Mouse (Mus musculus): ENCODE measurements around the gene Doc2b. TPM values are rescaled to one million over a fixed set of nuclear protein-coding genes. Genes with fewer than 3 reads are reported as not detected.

The Doc2b gene
- polyA plus RNA-seq, 1 experiment from 2014 or later = 0.61 TPM

DNA sequence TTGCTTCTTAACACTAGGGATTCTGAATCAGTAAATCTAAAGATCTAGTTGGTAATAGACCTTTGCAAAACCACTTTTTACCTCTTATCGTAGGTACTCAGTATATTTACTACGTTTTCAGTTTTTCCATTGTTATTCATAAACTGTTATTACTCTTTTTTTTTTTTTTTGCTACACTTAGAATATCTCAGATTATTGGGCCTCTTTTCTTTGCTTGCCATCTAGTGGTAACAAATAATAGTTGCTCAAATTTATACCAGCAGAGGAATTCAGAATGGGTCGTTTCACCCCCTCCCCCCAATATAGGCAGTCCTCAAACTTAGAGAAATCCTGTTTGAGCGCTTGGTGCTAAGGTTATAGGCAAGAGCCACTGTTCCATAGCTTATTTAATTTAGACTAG is 44.8 kb downstream of the Doc2b start:
- 73% methylated on average over 4 of the region's 4 CpGs for WGBS
- H3K27me3 ChIP-seq (replicated peaks; ENCODE audit: control insufficient read depth, insufficient read depth, low read length) = no peaks in the 10 kb centered on the region
- no peak overlapping the region for H3K27ac ChIP-seq (ENCODE audit: low read length)
- ATAC-seq = no peak
- H3K4me3 ChIP-seq (ENCODE audit: low read length) = no peak overlapping the region
- no peaks in the 10 kb centered on the region for H3K9me3 ChIP-seq (ENCODE audit: control insufficient read depth, low read length)
- H3K4me2 ChIP-seq (ENCODE audit: low read depth, low read length) = no peak overlapping the region
- peaks cover 18% of the 10 kb centered on the region for H3K4me1 ChIP-seq (ENCODE audit: control insufficient read depth, insufficient read depth, low read length)
- H3K36me3 ChIP-seq (ENCODE audit: control insufficient read depth, insufficient read depth, low read length) = 0 out of 2 replicates have a peak, but pooled peaks cover 4% of the 10 kb centered on the region
- no peak overlapping the region for H3K9ac ChIP-seq (ENCODE audit: low read depth, low read length)

DNA sequence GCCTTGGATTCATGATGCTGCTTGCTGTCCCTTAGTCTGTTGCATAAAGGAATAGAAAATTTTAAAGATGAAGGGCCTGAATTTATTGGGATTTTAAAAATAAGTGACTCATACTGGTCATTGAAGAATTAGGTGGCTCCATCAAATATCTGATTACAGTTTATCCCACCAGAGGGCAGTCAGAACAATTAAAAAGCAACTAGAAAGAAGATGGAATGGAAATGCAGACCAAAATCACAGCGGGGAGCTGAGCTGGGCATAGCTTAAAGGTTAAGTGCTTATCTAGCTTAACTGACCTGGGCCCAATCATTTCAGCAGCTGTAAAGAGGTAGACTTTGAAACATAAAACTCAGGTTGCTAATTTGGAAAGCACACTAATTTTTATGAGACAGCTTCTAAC is 45.3 kb downstream of the Doc2b start:
- Histone ChIP-seq H3K9me3 (ENCODE audit: control insufficient read depth, low read length) (no peaks in the 10 kb centered on the region), H3K4me1 (ENCODE audit: control insufficient read depth, insufficient read depth, low read length) (peaks cover 18% of the 10 kb centered on the region), H3K9ac (ENCODE audit: low read depth, low read length) (no peak overlapping the region), H3K36me3 (ENCODE audit: control insufficient read depth, insufficient read depth, low read length) (no peaks in the 10 kb centered on the region), H3K4me2 (ENCODE audit: low read depth, low read length) (no peak overlapping the region), H3K27ac (ENCODE audit: low read length) (no peak overlapping the region), H3K4me3 (ENCODE audit: low read length) (no peak overlapping the region), H3K27me3 (replicated peaks; ENCODE audit: control insufficient read depth, insufficient read depth, low read length) (no peaks in the 10 kb centered on the region)
- ATAC-seq = no peak
- WGBS = 59% methylated on average over 1 of the region's 1 CpGs

DNA sequence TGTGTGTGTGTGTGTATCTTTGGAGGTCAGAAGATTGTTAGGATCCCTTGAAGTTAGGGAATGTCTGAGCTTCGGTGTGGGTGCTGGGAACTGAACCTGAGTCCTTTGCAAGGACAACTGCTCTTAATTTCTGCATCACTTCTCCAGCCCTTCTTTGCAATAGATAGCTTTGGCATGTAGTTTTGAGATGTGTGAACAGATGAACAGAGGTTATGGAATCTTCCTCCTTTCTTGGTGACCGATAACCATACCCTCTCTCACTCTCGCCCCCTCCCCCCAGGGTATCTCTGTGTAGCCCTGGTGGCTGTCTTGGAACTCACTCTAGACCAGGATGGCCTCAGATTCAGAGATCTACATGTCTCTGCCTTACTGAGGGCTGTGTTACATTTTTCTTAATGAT is 51.1 kb downstream of the Doc2b start:
- Histone ChIP-seq H3K4me1 (ENCODE audit: control insufficient read depth, insufficient read depth, low read length) (peaks cover 31% of the 10 kb centered on the region), H3K27ac (ENCODE audit: low read length) (no peak overlapping the region), H3K9ac (ENCODE audit: low read depth, low read length) (no peak overlapping the region), H3K4me2 (ENCODE audit: low read depth, low read length) (no peak overlapping the region), H3K27me3 (replicated peaks; ENCODE audit: control insufficient read depth, insufficient read depth, low read length) (no peaks in the 10 kb centered on the region), H3K36me3 (ENCODE audit: control insufficient read depth, insufficient read depth, low read length) (no peaks in the 10 kb centered on the region), H3K4me3 (ENCODE audit: low read length) (no peak overlapping the region), H3K9me3 (ENCODE audit: control insufficient read depth, low read length) (no peaks in the 10 kb centered on the region)
- ATAC-seq = no peak
- 88% methylated on average over 3 of the region's 3 CpGs for WGBS

DNA sequence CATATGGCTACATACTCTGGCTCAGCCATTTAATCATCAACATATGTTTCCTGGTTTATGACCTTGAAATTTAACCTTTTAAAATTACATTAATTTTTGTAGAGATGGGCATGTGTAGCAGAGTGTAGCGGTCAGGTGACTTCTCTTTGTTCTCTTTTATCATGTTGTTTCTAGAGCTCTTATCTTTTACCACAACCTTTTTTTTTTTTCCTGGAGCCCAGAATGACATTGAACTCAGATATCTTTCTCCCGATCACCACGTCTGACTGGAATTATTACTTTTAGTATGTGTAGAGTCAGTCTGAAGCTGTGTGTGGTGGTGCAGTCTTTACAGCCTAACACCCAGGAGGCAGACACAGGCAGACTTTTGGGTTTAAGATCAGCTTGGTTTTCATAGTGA is 54.2 kb downstream of the Doc2b start:
- WGBS = 61% methylated on average over 3 of the region's 3 CpGs
- Histone ChIP-seq H3K27ac (ENCODE audit: low read length) (0 out of 2 replicates have a peak overlapping the region, but pooled peaks have one; percentile 44), H3K9ac (ENCODE audit: low read depth, low read length) (no peak overlapping the region), H3K9me3 (ENCODE audit: control insufficient read depth, low read length) (no peaks in the 10 kb centered on the region), H3K4me2 (ENCODE audit: low read depth, low read length) (no peak overlapping the region), H3K36me3 (ENCODE audit: control insufficient read depth, insufficient read depth, low read length) (no peaks in the 10 kb centered on the region), H3K4me1 (ENCODE audit: control insufficient read depth, insufficient read depth, low read length) (peaks cover 30% of the 10 kb centered on the region), H3K27me3 (replicated peaks; ENCODE audit: control insufficient read depth, insufficient read depth, low read length) (no peaks in the 10 kb centered on the region), H3K4me3 (ENCODE audit: low read length) (no peak overlapping the region)
- ATAC-seq = peak; percentile 64

DNA sequence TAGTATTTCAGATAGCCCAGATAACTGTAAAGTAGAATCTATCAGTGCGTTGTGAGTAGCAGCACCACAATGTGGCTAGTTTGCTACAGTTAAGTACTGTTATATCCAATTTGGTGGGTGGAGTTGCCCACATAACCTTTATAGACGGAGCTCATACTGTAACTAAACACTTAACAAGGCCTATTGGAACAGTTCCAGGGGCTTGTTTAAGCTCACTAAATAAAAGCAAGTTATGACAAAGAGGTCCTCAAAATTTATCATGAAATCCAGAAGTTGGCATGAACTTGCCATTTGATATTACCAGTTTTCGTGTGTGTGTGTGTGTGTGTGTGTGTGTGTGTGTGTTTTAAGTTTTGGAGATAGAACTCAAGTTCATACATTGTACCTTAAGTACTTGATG is 55.6 kb downstream of the Doc2b start:
- Histone ChIP-seq H3K27ac (ENCODE audit: low read length) (no peak overlapping the region), H3K4me3 (ENCODE audit: low read length) (no peak overlapping the region), H3K27me3 (replicated peaks; ENCODE audit: control insufficient read depth, insufficient read depth, low read length) (no peaks in the 10 kb centered on the region), H3K9me3 (ENCODE audit: control insufficient read depth, low read length) (no peaks in the 10 kb centered on the region), H3K4me2 (ENCODE audit: low read depth, low read length) (no peak overlapping the region), H3K9ac (ENCODE audit: low read depth, low read length) (no peak overlapping the region), H3K36me3 (ENCODE audit: control insufficient read depth, insufficient read depth, low read length) (no peaks in the 10 kb centered on the region), H3K4me1 (ENCODE audit: control insufficient read depth, insufficient read depth, low read length) (peaks cover 37% of the 10 kb centered on the region)
- 57% methylated on average over 3 of the region's 3 CpGs for WGBS
- ATAC-seq = no peak

DNA sequence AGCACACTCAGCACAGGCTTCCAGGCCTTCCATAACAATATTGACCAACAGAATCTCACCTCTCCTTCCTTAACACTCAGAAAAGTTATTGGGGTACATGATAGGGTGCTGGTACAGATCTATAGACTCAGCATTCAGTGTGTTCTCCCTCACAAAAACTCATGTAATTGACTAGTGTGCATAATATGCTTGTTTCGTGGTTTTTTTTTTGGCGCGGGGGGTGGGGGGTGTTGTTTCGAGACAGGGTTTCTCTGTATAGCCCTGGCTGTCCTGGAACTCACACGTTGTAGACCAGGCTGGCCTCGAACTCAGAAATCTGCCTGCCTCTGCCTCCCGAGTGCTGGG is 57.4 kb downstream of the Doc2b start:
- Histone ChIP-seq H3K4me3 (ENCODE audit: low read length) (no peak overlapping the region), H3K4me2 (ENCODE audit: low read depth, low read length) (no peak overlapping the region), H3K27me3 (replicated peaks; ENCODE audit: control insufficient read depth, insufficient read depth, low read length) (no peaks in the 10 kb centered on the region), H3K27ac (ENCODE audit: low read length) (no peak overlapping the region), H3K9ac (ENCODE audit: low read depth, low read length) (no peak overlapping the region), H3K9me3 (ENCODE audit: control insufficient read depth, low read length) (no peaks in the 10 kb centered on the region), H3K36me3 (ENCODE audit: control insufficient read depth, insufficient read depth, low read length) (no peaks in the 10 kb centered on the region), H3K4me1 (ENCODE audit: control insufficient read depth, insufficient read depth, low read length) (peaks cover 41% of the 10 kb centered on the region)
- WGBS = 91% methylated on average over 7 of the region's 7 CpGs
- no peak for ATAC-seq

DNA sequence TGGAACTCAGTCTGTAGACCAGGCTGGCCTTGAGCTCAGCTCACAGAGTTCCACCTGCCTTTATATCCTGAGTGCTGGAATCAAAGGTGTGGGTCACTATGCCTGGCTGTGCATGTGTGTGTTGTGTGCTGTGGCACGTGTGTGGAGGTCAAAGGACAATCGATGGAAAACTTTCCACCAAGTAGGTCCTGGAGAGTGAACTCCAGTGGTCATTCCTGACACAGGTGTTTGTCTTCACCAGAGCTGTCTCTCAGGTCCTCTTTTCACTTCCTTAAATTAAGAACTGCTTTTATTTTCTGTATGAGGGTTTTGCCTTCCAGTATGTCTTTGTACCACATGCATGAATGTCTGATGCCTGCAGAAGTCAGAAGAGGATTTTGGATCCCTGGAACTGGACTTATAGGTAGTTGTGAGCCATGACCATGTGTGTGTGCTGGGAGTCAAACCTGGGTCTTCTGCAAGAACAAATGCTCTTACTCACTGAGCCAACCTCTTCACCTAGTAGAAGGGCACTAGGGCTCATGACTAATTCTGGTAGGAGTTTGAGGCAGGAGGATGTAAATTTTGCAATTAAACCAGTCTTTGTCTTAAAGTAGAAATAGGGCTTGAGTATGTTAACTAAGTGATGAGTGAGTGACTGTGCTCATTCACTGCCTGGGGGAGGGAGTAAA is 57.9 kb downstream of the Doc2b start:
- H3K4me1 ChIP-seq (ENCODE audit: control insufficient read depth, insufficient read depth, low read length) = peaks cover 41% of the 10 kb centered on the region
- no peaks in the 10 kb centered on the region for H3K36me3 ChIP-seq (ENCODE audit: control insufficient read depth, insufficient read depth, low read length)
- no peak overlapping the region for H3K4me2 ChIP-seq (ENCODE audit: low read depth, low read length)
- H3K4me3 ChIP-seq (ENCODE audit: low read length) = no peak overlapping the region
- ATAC-seq = no peak
- no peak overlapping the region for H3K27ac ChIP-seq (ENCODE audit: low read length)
- WGBS = 61% methylated on average over 2 of the region's 2 CpGs
- no peak overlapping the region for H3K9ac ChIP-seq (ENCODE audit: low read depth, low read length)
- no peaks in the 10 kb centered on the region for H3K27me3 ChIP-seq (replicated peaks; ENCODE audit: control insufficient read depth, insufficient read depth, low read length)
- no peaks in the 10 kb centered on the region for H3K9me3 ChIP-seq (ENCODE audit: control insufficient read depth, low read length)

DNA sequence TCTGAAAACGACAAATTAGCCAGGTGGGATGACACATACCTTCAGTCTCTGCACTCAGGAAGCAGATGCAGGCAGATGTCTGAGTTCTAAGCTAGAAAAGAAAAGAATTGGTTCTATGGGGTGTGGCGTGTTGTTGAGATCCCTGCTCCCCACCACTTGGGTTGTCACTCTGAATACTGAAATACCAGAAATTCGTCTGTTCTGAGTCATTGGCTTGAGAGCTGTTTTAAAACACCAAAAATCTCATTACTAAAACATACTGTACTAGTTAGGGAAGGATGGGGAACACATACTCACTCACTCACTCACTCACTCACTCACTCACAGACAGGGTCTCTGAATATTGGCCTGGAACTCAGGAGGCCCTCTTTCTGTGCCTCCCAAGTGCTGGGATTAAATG is 58.9 kb downstream of the Doc2b start:
- 55% methylated on average over 3 of the region's 3 CpGs for WGBS
- no peak overlapping the region for H3K4me2 ChIP-seq (ENCODE audit: low read depth, low read length)
- H3K4me1 ChIP-seq (ENCODE audit: control insufficient read depth, insufficient read depth, low read length) = peaks cover 44% of the 10 kb centered on the region
- no peak for ATAC-seq
- H3K9ac ChIP-seq (ENCODE audit: low read depth, low read length) = no peak overlapping the region
- H3K27ac ChIP-seq (ENCODE audit: low read length) = no peak overlapping the region
- no peak overlapping the region for H3K4me3 ChIP-seq (ENCODE audit: low read length)
- H3K27me3 ChIP-seq (replicated peaks; ENCODE audit: control insufficient read depth, insufficient read depth, low read length) = no peaks in the 10 kb centered on the region
- H3K9me3 ChIP-seq (ENCODE audit: control insufficient read depth, low read length) = no peaks in the 10 kb centered on the region
- H3K36me3 ChIP-seq (ENCODE audit: control insufficient read depth, insufficient read depth, low read length) = no peaks in the 10 kb centered on the region

DNA sequence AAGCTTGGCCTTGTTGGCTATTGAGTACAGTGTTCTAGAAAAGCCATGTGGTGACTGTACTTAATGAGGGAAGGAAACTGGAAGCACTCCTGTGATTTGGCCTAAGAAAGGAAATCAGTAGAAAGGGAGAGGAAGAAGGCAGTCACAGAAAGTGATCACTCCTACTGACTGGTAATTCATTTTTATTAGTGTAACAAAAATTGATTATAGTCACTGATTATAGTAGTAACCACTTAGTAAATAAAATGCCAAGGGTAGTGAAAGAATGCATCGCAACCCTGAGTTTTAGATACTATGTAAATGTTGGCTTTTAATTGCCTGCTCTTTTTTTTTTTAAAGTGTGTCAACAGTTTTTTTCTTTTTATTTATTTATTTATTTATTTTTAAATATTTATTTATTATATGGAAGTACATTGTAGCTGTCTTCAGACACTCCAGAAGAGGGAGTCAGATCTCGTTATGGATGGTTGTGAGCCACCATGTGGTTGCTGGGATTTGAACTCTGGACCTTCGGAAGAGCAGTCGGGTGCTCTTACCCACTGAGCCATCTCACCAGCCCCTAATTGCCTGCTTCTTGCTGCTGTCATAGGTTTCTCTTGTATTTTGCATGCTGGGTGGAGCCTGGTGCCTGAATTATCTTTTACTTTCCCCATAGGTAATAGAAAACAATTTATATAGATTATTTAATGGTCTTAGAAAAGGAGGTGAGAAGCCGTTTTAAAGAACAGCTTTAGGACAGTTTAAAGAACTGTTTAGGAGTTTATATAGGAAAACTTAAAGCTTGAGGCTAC is 60.2 kb downstream of the Doc2b start:
- no peak for ATAC-seq
- Histone ChIP-seq H3K27ac (ENCODE audit: low read length) (no peak overlapping the region), H3K36me3 (ENCODE audit: control insufficient read depth, insufficient read depth, low read length) (no peaks in the 10 kb centered on the region), H3K9me3 (ENCODE audit: control insufficient read depth, low read length) (no peaks in the 10 kb centered on the region), H3K27me3 (replicated peaks; ENCODE audit: control insufficient read depth, insufficient read depth, low read length) (no peaks in the 10 kb centered on the region), H3K4me2 (ENCODE audit: low read depth, low read length) (peak overlapping the region; percentile 82; the same call in 1 of the 2 replicates), H3K4me3 (ENCODE audit: low read length) (no peak overlapping the region), H3K4me1 (ENCODE audit: control insufficient read depth, insufficient read depth, low read length) (peaks cover 41% of the 10 kb centered on the region), H3K9ac (ENCODE audit: low read depth, low read length) (no peak overlapping the region)
- 58% methylated on average over 5 of the region's 5 CpGs for WGBS

Data from intestine, embryonic 16.5 days (tissue).